Mouse (Mus musculus): ENCODE measurements around the gene Olfr263. TPM values are rescaled to one million over a fixed set of nuclear protein-coding genes. Genes with fewer than 3 reads are reported as not detected.

Olfr263 gene
- polyA plus RNA-seq, 1 experiment = not detected

- DNase-seq = no peak
- Histone ChIP-seq H3K27me3 (ENCODE audit: control insufficient read depth, insufficient read depth, low read length) (no peaks in the 10 kb centered on the region), H3K27ac (ENCODE audit: control insufficient read depth, insufficient read depth, low read length) (no peak within 1 kb of the TSS), H3K36me3 (ENCODE audit: control insufficient read depth, insufficient read depth, low read length) (no peaks in the 10 kb centered on the region), H3K4me3 (ENCODE audit: control insufficient read depth, insufficient read depth, low read length) (no peak within 1 kb of the TSS), H3K4me1 (replicated peaks; ENCODE audit: control insufficient read depth, insufficient read depth, low read length) (no peaks in the 10 kb centered on the region)
- TF ChIP-seq POLR2A (IDR thresholded peaks at IDR 0.05; ENCODE audit: control insufficient read depth, extremely low read depth, insufficient read depth, low read length, poor library complexity) = no peak
- TF ChIP-seq CTCF (IDR thresholded peaks at IDR 0.05; ENCODE audit: borderline replicate concordance, control insufficient read depth, extremely low read depth, insufficient read depth, low read length, poor library complexity) = no peak
- 85% methylated on average over 4 of the region's 4 CpGs for WGBS
Measured at GRCm38 (mm10) chr13:21145767-21146166, 16.3 kb downstream of the Olfr263 start, which contains the start of gene Olfr1368. TSS of gene Olfr1368 (minus strand) at chr13:21145867.

- no peak for TF ChIP-seq CTCF (IDR thresholded peaks at IDR 0.05; ENCODE audit: borderline replicate concordance, control insufficient read depth, extremely low read depth, insufficient read depth, low read length, poor library complexity)
- TF ChIP-seq POLR2A (IDR thresholded peaks at IDR 0.05; ENCODE audit: control insufficient read depth, extremely low read depth, insufficient read depth, low read length, poor library complexity) = no peak
- Histone ChIP-seq H3K27ac (ENCODE audit: control insufficient read depth, insufficient read depth, low read length) (no peak overlapping the region), H3K36me3 (ENCODE audit: control insufficient read depth, insufficient read depth, low read length) (no peaks in the 10 kb centered on the region), H3K27me3 (ENCODE audit: control insufficient read depth, insufficient read depth, low read length) (no peaks in the 10 kb centered on the region; the same call in 1 of the 2 replicates), H3K4me3 (ENCODE audit: control insufficient read depth, insufficient read depth, low read length) (no peak overlapping the region), H3K4me1 (replicated peaks; ENCODE audit: control insufficient read depth, insufficient read depth, low read length) (peaks cover 7% of the 10 kb centered on the region)
- DNase-seq = no peak
- WGBS = 89% methylated on average over 5 of the region's 5 CpGs
Measured at GRCm38 (mm10) chr13:21155888-21156287, 26.4 kb downstream of the Olfr263 start.

GRCm38 (mm10) chr13:21158071-21158470 lies 28.6 kb downstream of the Olfr263 start:
- no peak for DNase-seq
- no peak overlapping the region for H3K4me3 ChIP-seq (ENCODE audit: control insufficient read depth, insufficient read depth, low read length)
- H3K27me3 ChIP-seq (ENCODE audit: control insufficient read depth, insufficient read depth, low read length) = no peaks in the 10 kb centered on the region; the same call in 1 of the 2 replicates
- WGBS = 31% methylated on average over 9 of the region's 9 CpGs
- TF ChIP-seq CTCF (IDR thresholded peaks at IDR 0.05; ENCODE audit: borderline replicate concordance, control insufficient read depth, extremely low read depth, insufficient read depth, low read length, poor library complexity) = no peak
- no peak for TF ChIP-seq POLR2A (IDR thresholded peaks at IDR 0.05; ENCODE audit: control insufficient read depth, extremely low read depth, insufficient read depth, low read length, poor library complexity)
- no peak overlapping the region for H3K27ac ChIP-seq (ENCODE audit: control insufficient read depth, insufficient read depth, low read length)
- H3K36me3 ChIP-seq (ENCODE audit: control insufficient read depth, insufficient read depth, low read length) = no peaks in the 10 kb centered on the region
- H3K4me1 ChIP-seq (replicated peaks; ENCODE audit: control insufficient read depth, insufficient read depth, low read length) = peaks cover 9% of the 10 kb centered on the region

GRCm38 (mm10) chr13:21158785-21159474 lies 29.5 kb downstream of the Olfr263 start:
- TF ChIP-seq POLR2A (IDR thresholded peaks at IDR 0.05; ENCODE audit: control insufficient read depth, extremely low read depth, insufficient read depth, low read length, poor library complexity) (no peak), CTCF (IDR thresholded peaks at IDR 0.05; ENCODE audit: borderline replicate concordance, control insufficient read depth, extremely low read depth, insufficient read depth, low read length, poor library complexity) (peak; percentile 47; the same call in 1 of the 2 replicates)
- DNase-seq = peak; percentile 83

GRCm38 (mm10) chr13:21159475-21159819 lies 30.0 kb downstream of the Olfr263 start:
- Histone ChIP-seq H3K4me1 (replicated peaks; ENCODE audit: control insufficient read depth, insufficient read depth, low read length) (peaks cover 9% of the 10 kb centered on the region), H3K27me3 (ENCODE audit: control insufficient read depth, insufficient read depth, low read length) (no peaks in the 10 kb centered on the region; the same call in 1 of the 2 replicates), H3K27ac (ENCODE audit: control insufficient read depth, insufficient read depth, low read length) (no peak overlapping the region), H3K36me3 (ENCODE audit: control insufficient read depth, insufficient read depth, low read length) (no peaks in the 10 kb centered on the region), H3K4me3 (ENCODE audit: control insufficient read depth, insufficient read depth, low read length) (peak overlapping the region; percentile 29)
- 1% methylated on average over 15 of the region's 15 CpGs for WGBS
- DNase-seq = peak; percentile 9
- TF ChIP-seq CTCF (IDR thresholded peaks at IDR 0.05; ENCODE audit: borderline replicate concordance, control insufficient read depth, extremely low read depth, insufficient read depth, low read length, poor library complexity) (no peak), POLR2A (IDR thresholded peaks at IDR 0.05; ENCODE audit: control insufficient read depth, extremely low read depth, insufficient read depth, low read length, poor library complexity) (no peak)

More at GRCm38 (mm10) chr13:21158785-21159474, 29.5 kb downstream of the Olfr263 start:
- H3K27ac ChIP-seq (ENCODE audit: control insufficient read depth, insufficient read depth, low read length) = no peak overlapping the region
- H3K4me1 ChIP-seq (replicated peaks; ENCODE audit: control insufficient read depth, insufficient read depth, low read length) = peaks cover 9% of the 10 kb centered on the region
- WGBS = 2% methylated on average over 19 of the region's 19 CpGs
- H3K27me3 ChIP-seq (ENCODE audit: control insufficient read depth, insufficient read depth, low read length) = no peaks in the 10 kb centered on the region; the same call in 1 of the 2 replicates
- peak overlapping the region; percentile 29; the same call in 1 of the 2 replicates for H3K4me3 ChIP-seq (ENCODE audit: control insufficient read depth, insufficient read depth, low read length)
- no peaks in the 10 kb centered on the region for H3K36me3 ChIP-seq (ENCODE audit: control insufficient read depth, insufficient read depth, low read length)

- Histone ChIP-seq H3K27me3 (ENCODE audit: control insufficient read depth, insufficient read depth, low read length) (no peaks in the 10 kb centered on the region; the same call in 1 of the 2 replicates), H3K4me3 (ENCODE audit: control insufficient read depth, insufficient read depth, low read length) (peak overlapping the region; percentile 5; the same call in 1 of the 2 replicates), H3K4me1 (replicated peaks; ENCODE audit: control insufficient read depth, insufficient read depth, low read length) (peaks cover 9% of the 10 kb centered on the region), H3K27ac (ENCODE audit: control insufficient read depth, insufficient read depth, low read length) (no peak overlapping the region), H3K36me3 (ENCODE audit: control insufficient read depth, insufficient read depth, low read length) (no peaks in the 10 kb centered on the region)
- TF ChIP-seq CTCF (IDR thresholded peaks at IDR 0.05; ENCODE audit: borderline replicate concordance, control insufficient read depth, extremely low read depth, insufficient read depth, low read length, poor library complexity) (no peak), POLR2A (IDR thresholded peaks at IDR 0.05; ENCODE audit: control insufficient read depth, extremely low read depth, insufficient read depth, low read length, poor library complexity) (no peak)
- WGBS = under 1% methylated on average over 16 of the region's 16 CpGs
- DNase-seq = peak; percentile 13
Measured at GRCm38 (mm10) chr13:21160041-21160511, 30.6 kb downstream of the Olfr263 start.
